Mouse (Mus musculus) lung, adult 2 months (tissue): Measurements from ENCODE around the gene Ryr2.

Experiments
- CTCF ChIP-seq: fragments of 200-500 bp; IDR thresholded peaks from 2 replicates; pipeline ENCODE4 v1.5.1; 2011; ENCODE audit warnings: mild to moderate bottlenecking, low read length, control low read depth; ENCODE audit not compliant: insufficient read depth
- POLR2A ChIP-seq: fragments of 200-500 bp; IDR thresholded peaks from 2 replicates; pipeline ENCODE4 v1.6.1; 2011; ENCODE audit warnings: low read depth, mild to moderate bottlenecking, control low read depth, low read length, borderline replicate concordance; ENCODE audit errors: extremely low read depth

DNA sequence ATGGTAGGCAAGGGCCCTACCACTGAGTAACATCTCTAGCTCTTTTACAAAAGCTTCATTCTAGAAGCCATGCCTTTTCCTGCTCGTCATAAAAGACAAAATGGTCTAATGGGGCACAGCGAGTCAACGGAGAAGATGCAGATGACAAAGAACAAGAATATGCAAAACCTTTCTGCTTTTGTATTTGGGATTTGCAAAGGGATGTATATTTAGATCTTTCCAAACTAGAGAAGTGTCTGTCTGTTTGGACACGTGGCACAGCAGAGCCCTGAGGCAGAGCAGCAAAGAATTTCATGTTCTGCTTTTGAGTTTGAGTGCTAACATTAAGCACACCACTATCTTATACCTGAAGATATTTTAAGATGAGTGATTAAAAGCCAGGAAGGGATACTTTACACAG, 224.4 kb downstream of the Ryr2 start:
- TF ChIP-seq CTCF (no peak), POLR2A (no peak)
